Comparison of ENCODE assay signal across 14 mouse cellular contexts in the genomic region with DNA sequence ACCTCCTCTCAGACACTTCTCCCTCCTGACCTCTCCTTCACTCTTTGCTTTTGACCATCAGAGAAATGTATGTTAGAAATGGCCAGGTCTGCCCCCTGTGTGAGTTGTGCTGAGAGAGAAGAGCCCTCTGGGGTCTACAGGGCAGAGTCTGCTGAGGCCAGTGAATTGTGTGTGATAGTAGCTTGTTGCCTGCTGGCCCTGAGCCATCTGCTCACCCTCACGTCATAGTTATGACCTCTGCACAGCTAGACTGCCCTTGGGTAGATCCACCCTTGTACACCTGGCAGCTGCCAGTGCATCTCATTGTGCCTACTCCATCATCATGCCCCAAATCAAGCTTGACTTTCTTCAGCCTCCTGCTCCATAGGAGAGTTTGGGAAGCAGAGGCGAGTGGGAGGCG.
DNase-seq lines count a peak whose midpoint lies in the region; ATAC-seq and TF ChIP-seq lines count a peak whose summit lies in the region.
"Had no signal": no experiment of that assay in that cellular context is flagged by ENCODE, and none has a peak within 500 bp of the region (broad histone marks: within the 10 kb centered on the region; RNA-seq: fewer than 3 reads in every experiment).

No protein-coding gene starts in this region.

- H3K4me3 ChIP-seq in forebrain, embryonic 10.5 days = no peak overlapping the region
- H3K4me3 ChIP-seq in forebrain, postnatal 0 days (ENCODE audit: low read depth, low read length) = no peak overlapping the region
- H3K4me3 ChIP-seq in liver, embryonic 11.5 days (ENCODE audit: low read depth, low read length) = no peak overlapping the region
- H3K4me3 ChIP-seq in forebrain, embryonic 15.5 days = no peak overlapping the region
- H3K4me3 ChIP-seq: embryonic facial prominence, embryonic 13.5 days; hindbrain, embryonic 12.5 days; limb, embryonic 12.5 days had no signal

- H3K9ac ChIP-seq in forebrain, postnatal 0 days = no peak overlapping the region
- peak overlapping the region; percentile 69 for H3K9ac ChIP-seq in liver, embryonic 11.5 days (ENCODE audit: low read depth, low read length)
- no peak overlapping the region for H3K9ac ChIP-seq in forebrain, embryonic 15.5 days (replicated peaks)
- H3K9ac ChIP-seq: embryonic facial prominence, embryonic 13.5 days; hindbrain, embryonic 12.5 days; limb, embryonic 12.5 days had no signal

- peak overlapping the region; percentile 22; the same call in 1 of the 2 replicates for H3K27ac ChIP-seq in forebrain, embryonic 10.5 days
- no peak overlapping the region for H3K27ac ChIP-seq in forebrain, postnatal 0 days (ENCODE audit: low read depth, low read length)
- peak overlapping the region; percentile 76 for H3K27ac ChIP-seq in liver, embryonic 11.5 days (ENCODE audit: low read depth, low read length)
- H3K27ac ChIP-seq in forebrain, embryonic 15.5 days (replicated peaks) = peak overlapping the region; percentile 77
- H3K27ac ChIP-seq: embryonic facial prominence, embryonic 13.5 days; hindbrain, embryonic 12.5 days; limb, embryonic 12.5 days had no signal

- peaks cover 6% of the 10 kb centered on the region for H3K4me1 ChIP-seq in forebrain, embryonic 10.5 days
- H3K4me1 ChIP-seq in forebrain, postnatal 0 days (ENCODE audit: insufficient read depth) = peaks cover 10% of the 10 kb centered on the region; the same call in 1 of the 2 replicates
- H3K4me1 ChIP-seq in liver, embryonic 11.5 days (replicated peaks; ENCODE audit: control insufficient read depth, insufficient read depth, low read length) = peaks cover 35% of the 10 kb centered on the region
- H3K4me1 ChIP-seq in forebrain, embryonic 15.5 days = peaks cover 15% of the 10 kb centered on the region
- H3K4me1 ChIP-seq: embryonic facial prominence, embryonic 13.5 days; limb, embryonic 12.5 days had no signal

- 93% methylated on average over 3 of the region's 3 CpGs for WGBS in forebrain, embryonic 10.5 days
- 74% methylated on average over 3 of the region's 3 CpGs for WGBS in forebrain, postnatal 0 days
- WGBS in liver, embryonic 11.5 days = 73% methylated on average over 3 of the region's 3 CpGs
- WGBS in forebrain, embryonic 15.5 days = 75% methylated on average over 3 of the region's 3 CpGs

- no peak for DNase-seq in forebrain, embryonic 10.5 days (ENCODE audit: extremely low spot score, low spot score)
- DNase-seq in forebrain, postnatal 0 days = no peak
- no peak for DNase-seq in liver, embryonic 11.5 days (ENCODE audit: low spot score)
- DNase-seq in liver = no peak
- DNase-seq in frontal cortex, postnatal 14 days (ENCODE audit: low spot score in 2 of 2) = no peak
- DNase-seq in frontal cortex, adult 2 months (ENCODE audit: extremely low spot score in 1 of 2, low spot score in 1 of 2) = no peak
- DNase-seq: kidney, adult 2 months; thymus, postnatal 4 days had no signal

- no peak for ATAC-seq in forebrain, postnatal 0 days
- 0 out of 2 replicates have a peak, but pooled peaks have one; percentile 2 for ATAC-seq in liver, embryonic 11.5 days (replicated peaks; ENCODE audit: low FRiP score)
- no peak for ATAC-seq in forebrain, embryonic 15.5 days (replicated peaks)
- peak; percentile 53 for ATAC-seq in megakaryocyte-erythroid progenitor cell, adult 5-6 weeks (replicated peaks; ENCODE audit: low FRiP score, low TSS enrichment, poor library complexity, severe bottlenecking)
- ATAC-seq: Patski had no signal

- TF ChIP-seq CTCF in forebrain, postnatal 0 days (IDR thresholded peaks at IDR 0.05; ENCODE audit: low read depth) = no peak

- no peaks in the 10 kb centered on the region for H3K9me3 ChIP-seq in forebrain, embryonic 10.5 days
- H3K9me3 ChIP-seq in forebrain, postnatal 0 days (ENCODE audit: low read length) = no peaks in the 10 kb centered on the region
- no peaks in the 10 kb centered on the region for H3K9me3 ChIP-seq in liver, embryonic 11.5 days (ENCODE audit: control insufficient read depth, low read length)
- no peaks in the 10 kb centered on the region for H3K9me3 ChIP-seq in forebrain, embryonic 15.5 days
- H3K9me3 ChIP-seq: embryonic facial prominence, embryonic 13.5 days; hindbrain, embryonic 12.5 days; limb, embryonic 12.5 days had no signal

- no peak overlapping the region for H3K4me2 ChIP-seq in forebrain, postnatal 0 days (ENCODE audit: low read depth)
- peak overlapping the region; percentile 64 for H3K4me2 ChIP-seq in liver, embryonic 11.5 days
- no peak overlapping the region for H3K4me2 ChIP-seq in forebrain, embryonic 15.5 days (replicated peaks)
- H3K4me2 ChIP-seq: embryonic facial prominence, embryonic 13.5 days; hindbrain, embryonic 12.5 days; limb, embryonic 12.5 days had no signal

- H3K36me3 ChIP-seq in forebrain, embryonic 10.5 days (replicated peaks) = peaks cover 24% of the 10 kb centered on the region; the same call in 1 of the 2 replicates
- H3K36me3 ChIP-seq in forebrain, postnatal 0 days (ENCODE audit: insufficient read depth) = no peaks in the 10 kb centered on the region; the same call in 1 of the 2 replicates
- no peaks in the 10 kb centered on the region for H3K36me3 ChIP-seq in liver, embryonic 11.5 days (ENCODE audit: control insufficient read depth, insufficient read depth, low read length)
- no peaks in the 10 kb centered on the region for H3K36me3 ChIP-seq in forebrain, embryonic 15.5 days
- H3K36me3 ChIP-seq: hindbrain, embryonic 12.5 days had no signal

- no peaks in the 10 kb centered on the region for H3K27me3 ChIP-seq in forebrain, embryonic 10.5 days (ENCODE audit: poor library complexity, severe bottlenecking)
- no peaks in the 10 kb centered on the region for H3K27me3 ChIP-seq in forebrain, postnatal 0 days (ENCODE audit: insufficient read depth, low read length)
- H3K27me3 ChIP-seq in liver, embryonic 11.5 days (replicated peaks; ENCODE audit: control insufficient read depth, insufficient read depth, low read length) = no peaks in the 10 kb centered on the region
- H3K27me3 ChIP-seq in forebrain, embryonic 15.5 days = no peaks in the 10 kb centered on the region
- H3K27me3 ChIP-seq: embryonic facial prominence, embryonic 13.5 days; hindbrain, embryonic 12.5 days; limb, embryonic 12.5 days; Patski had no signal

Comparison
In these comparisons a context has a peak if more than half of its experiments do, and no peak if none do; other contexts are left out.
1. ATAC-seq: peak in liver, embryonic 11.5 days (single experiment) and megakaryocyte-erythroid progenitor cell, adult 5-6 weeks (single experiment); none in forebrain, postnatal 0 days (single experiment) and forebrain, embryonic 15.5 days (single experiment).